In genomic region chr19:47339165-47339564, GRCm38 (mm10) we compare ENCODE assay signal across 8 mouse cellular contexts.
DNase-seq lines count a peak whose midpoint lies in the region; ATAC-seq and TF ChIP-seq lines count a peak whose summit lies in the region.

No protein-coding gene starts in this region.

- no peak overlapping the region for H3K9ac ChIP-seq in heart, postnatal 0 days (replicated peaks; ENCODE audit: low read depth, low read length)
- peak overlapping the region; percentile 39; the same call in 1 of the 2 replicates for H3K9ac ChIP-seq in lung, embryonic 16.5 days (ENCODE audit: low read length)

- DNase-seq in ES-CJ7 (ENCODE audit: low read depth, low spot score), result peak; percentile 76
- DNase-seq in c-Kit-positive CD71-negative TER-119-negative erythroid progenitor cells, embryonic 14.5 days (ENCODE audit: low read depth), result peak; percentile 46
- DNase-seq in forebrain, embryonic 10.5 days (ENCODE audit: extremely low spot score, low spot score), result peak; percentile 85
- peak; percentile 74 for DNase-seq in heart, postnatal 0 days (ENCODE audit: low spot score)
- DNase-seq in layer of hippocampus, adult 11-12 months (ENCODE audit: low spot score), result peak; percentile 84
- DNase-seq in ovary, postnatal 14 days (ENCODE audit: low spot score), result peak; percentile 81
- DNase-seq in thymus, postnatal 0 days (ENCODE audit: low spot score), result peak; percentile 69

- peaks cover 53% of the 10 kb centered on the region for H3K4me1 ChIP-seq in forebrain, embryonic 10.5 days
- H3K4me1 ChIP-seq in heart, postnatal 0 days (ENCODE audit: control insufficient read depth, insufficient read depth), result 0 out of 2 replicates have a peak, but pooled peaks cover 18% of the 10 kb centered on the region
- H3K4me1 ChIP-seq in lung, embryonic 16.5 days (replicated peaks; ENCODE audit: control insufficient read depth, insufficient read depth, low read length), result peaks cover 20% of the 10 kb centered on the region

- peak; percentile 86 for TF ChIP-seq CTCF in heart, postnatal 0 days (IDR thresholded peaks at IDR 0.05; ENCODE audit: low read depth)

- peaks cover 60% of the 10 kb centered on the region for H3K27me3 ChIP-seq in forebrain, embryonic 10.5 days (ENCODE audit: poor library complexity, severe bottlenecking)
- H3K27me3 ChIP-seq in heart, postnatal 0 days (ENCODE audit: control insufficient read depth, insufficient read depth, low read length), result no peaks in the 10 kb centered on the region
- peaks cover 7% of the 10 kb centered on the region; the same call in 1 of the 2 replicates for H3K27me3 ChIP-seq in lung, embryonic 16.5 days (ENCODE audit: control insufficient read depth, insufficient read depth, low read depth, low read length)

- under 1% methylated on average over 17 of the region's 17 CpGs for WGBS in forebrain, embryonic 10.5 days
- 4% methylated on average over 17 of the region's 17 CpGs for WGBS in heart, postnatal 0 days
- WGBS in lung, embryonic 16.5 days, result 2% methylated on average over 17 of the region's 17 CpGs

- ATAC-seq in heart, postnatal 0 days (ENCODE audit: insufficient read depth, low read depth), result peak; percentile 15; the same call in 1 of the 2 replicates
- ATAC-seq in lung, embryonic 16.5 days (ENCODE audit: low read depth), result peak; percentile 5; the same call in 1 of the 2 replicates

- H3K4me3 ChIP-seq in forebrain, embryonic 10.5 days, result peak overlapping the region; percentile 46
- H3K4me3 ChIP-seq in heart, postnatal 0 days (ENCODE audit: low read depth, low read length), result peak overlapping the region; percentile 24
- H3K4me3 ChIP-seq in lung, embryonic 16.5 days (ENCODE audit: low read length), result peak overlapping the region; percentile 28

- no peaks in the 10 kb centered on the region for H3K36me3 ChIP-seq in forebrain, embryonic 10.5 days (replicated peaks)
- no peaks in the 10 kb centered on the region for H3K36me3 ChIP-seq in heart, postnatal 0 days (replicated peaks; ENCODE audit: control insufficient read depth, insufficient read depth, low read length)
- no peaks in the 10 kb centered on the region for H3K36me3 ChIP-seq in lung, embryonic 16.5 days (ENCODE audit: control insufficient read depth, insufficient read depth, low read length)

- H3K27ac ChIP-seq in forebrain, embryonic 10.5 days, result peak overlapping the region; percentile 35; the same call in 1 of the 2 replicates
- H3K27ac ChIP-seq in heart, postnatal 0 days (ENCODE audit: low read depth), result no peak overlapping the region
- H3K27ac ChIP-seq in lung, embryonic 16.5 days (ENCODE audit: low read length), result no peak overlapping the region

- H3K4me2 ChIP-seq in heart, postnatal 0 days (ENCODE audit: low read depth, low read length), result peak overlapping the region; percentile 55
- peak overlapping the region; percentile 57 for H3K4me2 ChIP-seq in lung, embryonic 16.5 days (ENCODE audit: low read depth, low read length)

- TF ChIP-seq EP300 in heart, postnatal 0 days (IDR thresholded peaks at IDR 0.05; ENCODE audit: low read depth), result no peak

- no peaks in the 10 kb centered on the region for H3K9me3 ChIP-seq in forebrain, embryonic 10.5 days
- no peaks in the 10 kb centered on the region for H3K9me3 ChIP-seq in heart, postnatal 0 days (replicated peaks; ENCODE audit: control insufficient read depth, low read length)
- H3K9me3 ChIP-seq in lung, embryonic 16.5 days (ENCODE audit: control insufficient read depth, low read length), result no peaks in the 10 kb centered on the region
